Mouse (Mus musculus): ENCODE data around the gene Ptprd. TPM values are rescaled to one million over a fixed set of nuclear protein-coding genes. Genes with fewer than 3 reads are reported as not detected.

Gene Ptprd
- polyA plus RNA-seq, 1 experiment = 357 TPM

DNA sequence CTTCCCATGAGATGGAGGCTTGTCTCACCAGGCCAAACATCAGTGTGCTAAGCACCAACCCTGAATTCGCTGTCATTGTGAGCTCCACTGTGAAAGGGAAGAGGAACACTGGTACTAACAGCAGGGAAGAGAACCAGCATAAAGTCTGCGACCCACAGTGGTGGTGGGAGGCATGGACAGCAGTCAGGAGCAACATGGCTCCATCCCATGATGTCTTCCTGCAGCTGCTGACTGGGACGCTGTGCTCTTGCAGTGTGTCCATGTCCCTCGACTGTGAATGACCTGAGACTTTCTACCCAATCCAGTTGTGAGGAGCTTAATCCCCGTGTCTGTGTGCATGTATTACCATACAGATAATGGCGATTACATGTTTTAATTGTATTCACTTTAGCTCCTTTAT is 1967.4 kb downstream of the Ptprd start:
- H3K4me1 ChIP-seq (ENCODE audit: control insufficient read depth, insufficient read depth, low read length) = no peaks in the 10 kb centered on the region
- 76% methylated on average over 6 of the region's 6 CpGs for WGBS
- H3K27ac ChIP-seq (ENCODE audit: insufficient read depth, low read depth, low read length) = no peak overlapping the region
- TF ChIP-seq CTCF (IDR thresholded peaks at IDR 0.05; ENCODE audit: insufficient read depth, low read depth, low read length) = no peak
- TF ChIP-seq POLR2A (IDR thresholded peaks at IDR 0.05; ENCODE audit: insufficient read depth, low read depth, low read length) = no peak
- H3K4me3 ChIP-seq (ENCODE audit: insufficient read depth, low read depth, low read length) = no peak overlapping the region

DNA sequence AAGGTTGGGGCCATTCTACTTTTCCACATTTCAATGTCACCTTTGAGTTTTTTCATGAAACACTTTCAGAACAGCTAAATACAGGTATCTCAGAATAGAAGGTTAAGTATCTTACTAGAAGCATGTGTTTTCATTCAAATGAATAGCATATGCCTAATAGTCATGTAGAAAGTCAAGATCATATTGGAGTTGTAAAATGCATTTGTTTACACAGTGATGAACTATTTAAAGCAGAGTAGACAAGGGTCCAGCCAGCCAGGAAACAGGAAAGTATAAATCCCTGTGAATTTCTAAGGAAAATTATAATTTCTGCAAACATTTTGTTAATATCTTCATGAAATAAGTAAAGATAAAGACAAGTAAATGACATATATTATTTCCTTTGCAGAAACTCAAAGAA is 1970.2 kb downstream of the Ptprd start:
- H3K4me1 ChIP-seq (ENCODE audit: control insufficient read depth, insufficient read depth, low read length) = no peaks in the 10 kb centered on the region
- no peak overlapping the region for H3K27ac ChIP-seq (ENCODE audit: insufficient read depth, low read depth, low read length)
- H3K4me3 ChIP-seq (ENCODE audit: insufficient read depth, low read depth, low read length) = no peak overlapping the region
- TF ChIP-seq POLR2A (IDR thresholded peaks at IDR 0.05; ENCODE audit: insufficient read depth, low read depth, low read length) (no peak), CTCF (IDR thresholded peaks at IDR 0.05; ENCODE audit: insufficient read depth, low read depth, low read length) (no peak)

DNA sequence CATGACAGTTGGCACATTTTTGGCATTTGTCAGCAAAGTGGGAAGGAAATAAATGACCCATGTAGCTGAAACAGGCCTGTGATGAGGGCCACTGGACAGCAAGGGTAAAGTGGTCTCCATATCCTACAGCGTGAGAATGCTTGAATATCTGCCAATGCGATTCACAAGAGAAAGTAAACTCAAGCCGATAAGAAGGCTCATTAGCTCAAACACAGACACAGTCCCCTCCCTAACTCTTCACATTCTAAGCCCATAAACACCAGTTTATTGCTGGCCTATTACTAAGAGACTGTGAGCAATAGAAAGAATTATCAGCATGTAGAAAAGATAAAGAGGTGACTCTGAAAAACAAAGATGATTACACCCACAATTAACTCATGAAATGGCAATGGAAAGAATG is 1970.6 kb downstream of the Ptprd start:
- TF ChIP-seq CTCF (IDR thresholded peaks at IDR 0.05; ENCODE audit: insufficient read depth, low read depth, low read length) (no peak), POLR2A (IDR thresholded peaks at IDR 0.05; ENCODE audit: insufficient read depth, low read depth, low read length) (no peak)
- no peaks in the 10 kb centered on the region for H3K4me1 ChIP-seq (ENCODE audit: control insufficient read depth, insufficient read depth, low read length)

DNA sequence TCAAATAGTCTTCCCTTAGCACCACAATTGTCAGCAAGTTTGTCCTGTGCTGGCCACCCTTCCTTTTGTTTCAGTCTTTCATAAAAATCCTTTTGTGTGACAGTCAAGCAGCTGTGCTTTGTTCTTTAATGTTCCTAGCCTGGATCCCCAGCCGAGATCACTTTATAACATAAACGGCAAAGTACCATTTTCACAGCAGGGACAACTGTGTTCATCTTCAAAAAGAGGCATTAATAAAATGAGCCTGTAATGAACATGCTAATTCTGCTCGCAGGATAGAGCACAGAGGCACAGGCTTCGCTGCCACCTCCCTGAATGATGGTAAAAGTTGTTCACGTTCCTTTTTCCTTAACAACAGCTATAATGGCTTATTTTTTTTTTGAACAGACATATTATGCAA is 1972.7 kb downstream of the Ptprd start:
- no peak overlapping the region for H3K4me3 ChIP-seq (ENCODE audit: insufficient read depth, low read depth, low read length)
- H3K27ac ChIP-seq (ENCODE audit: insufficient read depth, low read depth, low read length) = no peak overlapping the region
- no peaks in the 10 kb centered on the region for H3K4me1 ChIP-seq (ENCODE audit: control insufficient read depth, insufficient read depth, low read length)
- TF ChIP-seq CTCF (IDR thresholded peaks at IDR 0.05; ENCODE audit: insufficient read depth, low read depth, low read length) (no peak), POLR2A (IDR thresholded peaks at IDR 0.05; ENCODE audit: insufficient read depth, low read depth, low read length) (no peak)
- 19% methylated on average over 5 of the region's 5 CpGs for WGBS

More for the DNA sequence above, 1970.6 kb downstream of the Ptprd start:
- no peak overlapping the region for H3K27ac ChIP-seq (ENCODE audit: insufficient read depth, low read depth, low read length)
- H3K4me3 ChIP-seq (ENCODE audit: insufficient read depth, low read depth, low read length) = no peak overlapping the region
- 75% methylated on average over 3 of the region's 3 CpGs for WGBS

DNA sequence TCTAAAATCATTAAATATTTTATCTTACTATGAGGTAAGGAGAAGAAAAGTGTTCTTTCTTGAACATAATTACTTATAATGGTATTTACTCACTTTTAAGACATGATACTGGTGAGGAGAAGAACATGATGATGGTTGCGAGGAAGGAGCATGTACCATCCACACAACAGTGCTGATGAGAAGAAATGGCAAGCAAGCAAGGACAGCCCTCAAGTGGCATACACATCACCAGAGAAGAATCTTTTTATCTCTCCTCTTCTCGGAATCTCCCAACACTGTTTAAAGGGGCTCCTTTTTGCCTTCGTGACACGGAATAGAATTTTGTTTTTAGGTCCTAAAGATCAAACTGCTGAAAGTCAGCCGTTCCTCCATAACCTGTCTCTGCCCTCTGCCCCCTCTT is 1973.2 kb downstream of the Ptprd start:
- no peak overlapping the region for H3K27ac ChIP-seq (ENCODE audit: insufficient read depth, low read depth, low read length)
- no peak overlapping the region for H3K4me3 ChIP-seq (ENCODE audit: insufficient read depth, low read depth, low read length)
- TF ChIP-seq CTCF (IDR thresholded peaks at IDR 0.05; ENCODE audit: insufficient read depth, low read depth, low read length) (no peak), POLR2A (IDR thresholded peaks at IDR 0.05; ENCODE audit: insufficient read depth, low read depth, low read length) (no peak)
- no peaks in the 10 kb centered on the region for H3K4me1 ChIP-seq (ENCODE audit: control insufficient read depth, insufficient read depth, low read length)
- 53% methylated on average over 5 of the region's 5 CpGs for WGBS

DNA sequence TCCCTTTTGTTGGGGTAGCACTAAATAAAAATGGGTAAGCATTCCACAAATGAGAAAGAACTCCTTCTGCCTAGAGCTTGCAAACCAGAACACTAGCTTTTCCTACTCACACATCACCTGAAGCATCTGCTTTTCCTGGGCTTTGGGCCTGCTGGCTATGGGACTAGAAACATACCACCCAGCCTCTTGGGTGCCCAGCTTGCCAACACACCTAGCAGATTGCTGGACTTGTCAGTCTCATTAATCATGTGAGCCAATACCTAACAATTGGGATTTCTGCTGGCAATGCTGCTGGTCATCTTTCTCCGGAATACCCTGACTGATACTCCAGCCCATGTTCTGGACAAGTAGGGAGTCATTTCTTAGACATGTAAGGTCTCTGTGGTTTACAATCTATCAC is 1973.9 kb downstream of the Ptprd start:
- Histone ChIP-seq H3K4me1 (ENCODE audit: control insufficient read depth, insufficient read depth, low read length) (no peaks in the 10 kb centered on the region), H3K27ac (ENCODE audit: insufficient read depth, low read depth, low read length) (no peak overlapping the region), H3K4me3 (ENCODE audit: insufficient read depth, low read depth, low read length) (no peak overlapping the region)
- TF ChIP-seq CTCF (IDR thresholded peaks at IDR 0.05; ENCODE audit: insufficient read depth, low read depth, low read length) = no peak
- no peak for TF ChIP-seq POLR2A (IDR thresholded peaks at IDR 0.05; ENCODE audit: insufficient read depth, low read depth, low read length)
- 97% methylated on average over 1 of the region's 1 CpGs for WGBS

DNA sequence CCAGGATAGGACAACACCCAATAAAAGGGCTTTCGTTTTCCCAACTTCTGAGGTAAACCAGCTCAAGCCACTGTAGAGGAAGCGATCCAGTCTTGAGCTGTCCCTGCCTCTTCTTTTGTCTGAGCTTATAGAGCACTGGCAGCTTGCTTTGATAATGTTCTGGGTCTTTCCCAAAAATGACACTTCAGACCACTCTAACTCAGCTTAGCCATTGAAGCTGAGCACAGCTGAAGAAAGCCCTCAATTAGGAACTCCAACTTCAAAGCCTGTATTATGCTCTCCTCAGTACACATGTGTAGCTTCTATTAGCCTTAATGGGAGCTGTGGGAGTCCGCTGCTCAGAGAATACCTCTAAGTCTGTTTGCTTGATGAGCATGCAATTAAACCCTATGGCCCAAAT is 1988.0 kb downstream of the Ptprd start:
- 52% methylated on average over 3 of the region's 3 CpGs for WGBS
- no peak overlapping the region for H3K27ac ChIP-seq (ENCODE audit: insufficient read depth, low read depth, low read length)
- TF ChIP-seq POLR2A (IDR thresholded peaks at IDR 0.05; ENCODE audit: insufficient read depth, low read depth, low read length) (no peak), CTCF (IDR thresholded peaks at IDR 0.05; ENCODE audit: insufficient read depth, low read depth, low read length) (no peak)
- no peak overlapping the region for H3K4me3 ChIP-seq (ENCODE audit: insufficient read depth, low read depth, low read length)
- no peaks in the 10 kb centered on the region for H3K4me1 ChIP-seq (ENCODE audit: control insufficient read depth, insufficient read depth, low read length)

DNA sequence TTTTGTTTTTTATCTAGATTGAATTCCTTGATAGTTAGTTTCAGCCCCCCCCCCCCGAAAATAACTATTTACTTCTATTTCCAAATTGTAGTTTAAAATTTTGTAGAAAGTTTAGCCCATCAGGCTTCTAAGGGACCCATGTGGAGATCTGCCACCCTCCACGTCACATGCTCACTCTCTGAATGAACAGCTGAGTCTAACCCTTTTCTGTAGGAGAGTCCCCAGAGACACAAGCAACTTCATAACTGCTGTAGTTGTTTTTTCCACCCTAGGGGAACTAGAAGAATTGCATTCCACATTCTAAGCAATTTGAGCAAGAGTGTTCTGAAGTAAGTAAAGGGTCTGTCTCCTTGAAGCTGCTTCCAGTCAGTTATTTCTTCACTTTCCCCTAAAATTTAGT is 1989.2 kb downstream of the Ptprd start:
- H3K27ac ChIP-seq (ENCODE audit: insufficient read depth, low read depth, low read length) = no peak overlapping the region
- H3K4me3 ChIP-seq (ENCODE audit: insufficient read depth, low read depth, low read length) = no peak overlapping the region
- 66% methylated on average over 2 of the region's 2 CpGs for WGBS
- H3K4me1 ChIP-seq (ENCODE audit: control insufficient read depth, insufficient read depth, low read length) = no peaks in the 10 kb centered on the region
- TF ChIP-seq CTCF (IDR thresholded peaks at IDR 0.05; ENCODE audit: insufficient read depth, low read depth, low read length) (no peak), POLR2A (IDR thresholded peaks at IDR 0.05; ENCODE audit: insufficient read depth, low read depth, low read length) (no peak)

DNA sequence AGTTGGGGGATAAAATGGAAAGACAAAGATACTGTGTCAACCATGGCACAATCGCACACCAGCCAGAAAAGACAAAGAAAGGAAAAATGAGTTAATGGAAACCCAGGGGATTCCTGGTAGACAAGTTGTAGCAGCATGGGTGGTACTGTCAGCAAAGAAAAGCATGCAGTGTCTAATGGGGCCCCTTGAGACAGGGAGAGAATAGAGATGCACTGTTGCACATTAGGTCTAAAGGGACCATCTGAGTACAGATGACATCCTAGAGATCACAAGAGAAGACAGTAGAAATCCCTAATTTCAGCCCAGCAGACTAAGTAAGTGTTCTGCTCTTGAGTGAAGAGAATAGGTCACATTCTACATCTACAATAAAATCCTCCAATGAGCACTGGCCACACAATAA is 1993.7 kb downstream of the Ptprd start:
- no peak overlapping the region for H3K27ac ChIP-seq (ENCODE audit: insufficient read depth, low read depth, low read length)
- WGBS = 95% methylated on average over 1 of the region's 1 CpGs
- no peak overlapping the region for H3K4me3 ChIP-seq (ENCODE audit: insufficient read depth, low read depth, low read length)
- no peaks in the 10 kb centered on the region for H3K4me1 ChIP-seq (ENCODE audit: control insufficient read depth, insufficient read depth, low read length)
- TF ChIP-seq CTCF (IDR thresholded peaks at IDR 0.05; ENCODE audit: insufficient read depth, low read depth, low read length) (no peak), POLR2A (IDR thresholded peaks at IDR 0.05; ENCODE audit: insufficient read depth, low read depth, low read length) (no peak)

DNA sequence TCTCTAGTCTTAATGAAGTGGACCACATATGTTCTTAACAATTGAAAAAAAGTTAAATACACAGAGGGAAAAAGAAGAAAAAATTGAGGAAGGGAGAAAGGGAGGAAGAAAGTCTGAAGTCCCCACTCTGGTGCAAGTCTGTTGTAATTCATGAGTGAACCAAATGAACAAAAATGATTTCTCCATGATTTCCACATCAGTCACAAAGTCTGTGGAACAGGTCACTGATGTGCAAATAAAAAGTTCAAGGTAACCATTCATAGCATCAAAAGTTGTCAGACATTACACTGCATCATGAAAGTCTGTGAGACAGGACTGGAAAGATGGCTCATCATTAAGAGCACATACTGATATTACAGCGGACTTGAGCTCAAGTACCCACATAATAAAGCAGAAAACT is 1996.6 kb downstream of the Ptprd start:
- no peaks in the 10 kb centered on the region for H3K4me1 ChIP-seq (ENCODE audit: control insufficient read depth, insufficient read depth, low read length)
- no peak overlapping the region for H3K27ac ChIP-seq (ENCODE audit: insufficient read depth, low read depth, low read length)
- H3K4me3 ChIP-seq (ENCODE audit: insufficient read depth, low read depth, low read length) = no peak overlapping the region
- WGBS = 96% methylated on average over 1 of the region's 1 CpGs
- TF ChIP-seq CTCF (IDR thresholded peaks at IDR 0.05; ENCODE audit: insufficient read depth, low read depth, low read length) (no peak), POLR2A (IDR thresholded peaks at IDR 0.05; ENCODE audit: insufficient read depth, low read depth, low read length) (no peak)

Measured in olfactory bulb, adult 2 months (tissue).